Comparison of ENCODE assay signal across 21 mouse cellular contexts in the genomic region with DNA sequence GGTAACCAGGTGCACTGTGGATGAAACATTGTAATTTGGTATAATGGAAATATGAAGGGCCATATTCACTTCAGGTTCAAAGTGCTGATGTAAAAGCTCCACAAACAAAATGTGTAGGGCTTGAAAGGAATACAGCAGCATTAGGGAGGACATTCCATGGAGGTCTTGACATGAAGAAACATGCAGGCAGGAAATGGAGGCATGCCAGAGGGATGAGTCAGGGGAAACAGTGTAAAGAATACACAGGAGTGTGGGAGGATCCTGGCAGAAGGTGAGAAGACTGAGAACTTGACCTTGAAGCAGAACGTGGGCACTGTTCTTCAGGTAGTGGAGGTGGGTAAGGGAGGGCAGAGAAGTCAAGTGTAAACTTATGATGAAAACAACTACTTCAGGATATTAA.
DNase-seq lines count a peak whose midpoint lies in the region; ATAC-seq and TF ChIP-seq lines count a peak whose summit lies in the region.
"Had no signal": no experiment of that assay in that cellular context is flagged by ENCODE, and none has a peak within 500 bp of the region (broad histone marks: within the 10 kb centered on the region; RNA-seq: fewer than 3 reads in every experiment).

No protein-coding gene starts in this region.

- ATAC-seq in lung, embryonic 14.5 days (ENCODE audit: insufficient read depth): no peak
- ATAC-seq in megakaryocyte-erythroid progenitor cell, adult 5-6 weeks (replicated peaks; ENCODE audit: low FRiP score, low TSS enrichment, poor library complexity, severe bottlenecking): no peak
- ATAC-seq: activated CD4-positive, CD25-positive, alpha-beta regulatory T cell, adult 4 months; forebrain, embryonic 15.5 days; intestine, postnatal 0 days; midbrain, embryonic 13.5 days had no signal

- no peaks in the 10 kb centered on the region for H3K36me3 ChIP-seq in kidney, adult 2 months (ENCODE audit: control insufficient read depth, insufficient read depth, low read length)
- no peaks in the 10 kb centered on the region for H3K36me3 ChIP-seq in lung, embryonic 14.5 days (ENCODE audit: insufficient read depth)
- H3K36me3 ChIP-seq: forebrain, embryonic 15.5 days; midbrain, embryonic 13.5 days had no signal

- H3K4me1 ChIP-seq in kidney, adult 2 months (ENCODE audit: control insufficient read depth, insufficient read depth, low read length): 0 out of 2 replicates have a peak, but pooled peaks cover 2% of the 10 kb centered on the region
- H3K4me1 ChIP-seq in lung, embryonic 14.5 days (ENCODE audit: insufficient read depth): no peaks in the 10 kb centered on the region
- H3K4me1 ChIP-seq: forebrain, embryonic 15.5 days; midbrain, embryonic 13.5 days had no signal

- H3K9ac ChIP-seq in lung, embryonic 14.5 days: no peak overlapping the region
- H3K9ac ChIP-seq: forebrain, embryonic 15.5 days; hindbrain, embryonic 14.5 days; midbrain, embryonic 13.5 days had no signal

- DNase-seq in kidney, adult 2 months: peak; percentile 12
- no peak for DNase-seq in kidney, adult 18-20 months
- DNase-seq in urinary bladder, postnatal 25 days (ENCODE audit: low spot score): peak; percentile 32
- no peak for DNase-seq in urinary bladder, adult 2 months (ENCODE audit: low spot score)
- peak; percentile 37 for DNase-seq in lung, embryonic 14.5 days
- DNase-seq in testis, postnatal 14 days (ENCODE audit: low spot score): no peak
- DNase-seq in gastrocnemius, postnatal 10 days: no peak
- DNase-seq: cerebellum, adult 18-20 months; heart, adult 2 months; layer of hippocampus, postnatal 36 days; left cerebral cortex, postnatal 4 days; thymus, postnatal 36 days had no signal

- no peak overlapping the region for H3K4me2 ChIP-seq in lung, embryonic 14.5 days
- H3K4me2 ChIP-seq: forebrain, embryonic 15.5 days; hindbrain, embryonic 14.5 days; liver, embryonic 11.5 days; midbrain, embryonic 13.5 days had no signal

- no peak overlapping the region for H3K27ac ChIP-seq in kidney, adult 2 months (ENCODE audit: insufficient read depth, low read depth, low read length)
- no peak overlapping the region for H3K27ac ChIP-seq in lung, embryonic 14.5 days (ENCODE audit: low read depth)
- H3K27ac ChIP-seq: forebrain, embryonic 15.5 days; heart, adult 2 months; hindbrain, embryonic 14.5 days; macrophage; midbrain, embryonic 13.5 days; stomach, postnatal 0 days had no signal

- 0% methylated on average over 1 of the region's 1 CpGs for WGBS in kidney, adult 2 months
- 15% methylated on average over 1 of the region's 1 CpGs for WGBS in lung, embryonic 14.5 days

- TF ChIP-seq CTCF in kidney, adult 2 months (conservative IDR thresholded peaks at IDR 0.05; ENCODE audit: insufficient read depth, insufficient read length, low read depth, low read length): no peak
- TF ChIP-seq CTCF in lung, embryonic 14.5 days (IDR thresholded peaks at IDR 0.05; ENCODE audit: low read depth): no peak

- H3K9me3 ChIP-seq in lung, embryonic 14.5 days (ENCODE audit: low read depth, low read length): no peaks in the 10 kb centered on the region
- H3K9me3 ChIP-seq: forebrain, embryonic 15.5 days; midbrain, embryonic 13.5 days had no signal

- no peaks in the 10 kb centered on the region for H3K27me3 ChIP-seq in kidney, adult 2 months (replicated peaks; ENCODE audit: control insufficient read depth, insufficient read depth, low read length)
- H3K27me3 ChIP-seq in lung, embryonic 14.5 days (ENCODE audit: insufficient read depth, low read length): peaks cover 4% of the 10 kb centered on the region; the same call in 1 of the 2 replicates
- H3K27me3 ChIP-seq: forebrain, embryonic 15.5 days had no signal

- TF ChIP-seq POLR2A in kidney, adult 2 months (IDR thresholded peaks at IDR 0.05; ENCODE audit: low read depth, low read length): no peak

- no peak overlapping the region for H3K4me3 ChIP-seq in kidney, adult 2 months (ENCODE audit: insufficient read depth, low read depth, low read length)
- no peak overlapping the region for H3K4me3 ChIP-seq in lung, embryonic 14.5 days (ENCODE audit: low read depth, low read length)
- H3K4me3 ChIP-seq: forebrain, embryonic 15.5 days; heart, adult 2 months; midbrain, embryonic 13.5 days had no signal

Comparison
In these comparisons a context has a peak if more than half of its experiments do, and no peak if none do; other contexts are left out.
1. DNase-seq: peak in kidney, adult 2 months (single experiment), urinary bladder, postnatal 25 days (single experiment) and lung, embryonic 14.5 days (single experiment); none in kidney, adult 18-20 months (single experiment), urinary bladder, adult 2 months (single experiment), testis, postnatal 14 days (single experiment) and gastrocnemius, postnatal 10 days (single experiment).